Mouse (Mus musculus): ENCODE measurements at regions not wholly inside any gene's neighbourhood (a gene's known extent, or its start where the extent isn't known, plus 50 kb on each side); places are given as distances from the start of the nearest gene placed in this dataset.
"Not testable (repeated sequence)": the region's sequence is repeated elsewhere in the genome, so short reads cannot be mapped to it uniquely, and the experiment has no call there.

- not testable (repeated sequence) for DNase-seq
- intact Hi-C loops (cut with DNase I), result loop anchor here (10.0 kb wide), 2 partner anchors 255 to 925 kb away; no protein-coding TSS in a partner anchor
These were observed 724.0 kb upstream of the 4930452B06Rik start for GRCm38 (mm10) chr14:9389878-9390536.

GRCm38 (mm10) chr14:9389180-9389579 is 723.1 kb upstream of the 4930452B06Rik start:
- intact Hi-C loops (cut with DNase I), result loop anchor here (10.0 kb wide), 1 partner anchor 924 kb away; no protein-coding TSS in a partner anchor

More at GRCm38 (mm10) chr14:9389180-9389579, 723.1 kb upstream of the 4930452B06Rik start:
- DNase-seq, result no peak
